Mouse (Mus musculus) megakaryocyte, adult 5-6 weeks (primary cell): ENCODE measurements at regions not wholly inside any gene's neighbourhood (a gene's known extent, or its start where the extent isn't known, plus 50 kb on each side); places are given as distances from the start of the nearest gene placed in this dataset.
A peak's percentile ranks its signal among the peaks of the same experiment; 100 is the strongest.

Experiments used
- ATAC-seq: 2 replicates; pipeline ENCODE4 v1.8.0; 2016; ENCODE audit warnings: mild to moderate bottlenecking, inconsistent platforms; ENCODE audit not compliant: poor library complexity, severe bottlenecking

GRCm38 (mm10) chr5:111506821-111507220 lies 89.7 kb downstream of the Mn1 start:
- no peak for ATAC-seq

GRCm38 (mm10) chr5:111507332-111507731 lies 90.2 kb downstream of the Mn1 start:
- ATAC-seq = no peak

GRCm38 (mm10) chr5:111509014-111509561 lies 91.9 kb downstream of the Mn1 start:
- ATAC-seq = peak; percentile 80

DNA sequence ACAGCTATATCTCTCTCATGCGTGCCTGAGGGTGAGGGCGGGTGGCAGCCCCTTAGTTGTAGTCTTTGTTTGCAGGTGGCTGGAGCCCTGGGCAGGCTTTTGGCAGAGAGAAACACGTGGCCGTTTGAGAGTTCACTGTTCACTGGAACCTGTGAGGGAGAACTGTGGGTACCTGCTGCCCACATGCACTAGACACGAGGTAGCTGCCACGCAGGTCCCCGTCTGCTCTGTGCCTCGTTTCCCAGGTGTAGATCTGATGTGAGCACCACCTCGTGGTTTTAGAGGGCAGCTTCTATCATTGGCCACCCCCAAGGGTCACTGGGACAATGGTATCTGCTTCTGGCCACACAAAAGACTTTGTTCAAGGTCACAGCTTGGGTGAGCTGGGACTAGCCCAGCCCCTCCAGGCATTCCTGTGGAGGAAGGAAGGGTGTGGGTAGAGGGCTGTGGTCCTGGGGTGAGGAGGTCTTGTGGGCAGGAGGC lies 92.5 kb downstream of the Mn1 start:
- peak; percentile 33 for ATAC-seq

GRCm38 (mm10) chr5:111510183-111510878 lies 93.2 kb downstream of the Mn1 start:
- ATAC-seq = no peak

- ATAC-seq = no peak
Observed at GRCm38 (mm10) chr5:111510879-111511231, 93.7 kb downstream of the Mn1 start.

DNA sequence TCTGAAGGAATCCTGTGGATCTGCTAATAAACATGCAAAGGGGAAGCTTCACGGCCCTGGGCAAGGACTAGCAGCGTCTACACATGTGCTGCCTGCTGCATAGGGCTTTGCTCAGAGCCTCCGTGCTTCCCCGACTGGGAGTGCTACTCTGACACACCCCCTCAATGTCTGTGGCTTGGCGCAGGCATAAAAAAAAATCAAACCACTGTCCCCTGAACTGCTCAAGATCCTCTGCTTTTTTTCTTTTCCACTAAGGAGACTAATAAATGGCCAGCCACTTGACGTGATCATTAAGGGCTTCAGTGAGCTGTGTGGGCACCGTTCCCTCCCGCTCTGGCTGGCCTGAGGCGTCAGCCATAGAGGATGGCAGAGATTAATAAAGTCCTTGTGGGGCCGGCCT lies 94.8 kb downstream of the Mn1 start:
- ATAC-seq = no peak

DNA sequence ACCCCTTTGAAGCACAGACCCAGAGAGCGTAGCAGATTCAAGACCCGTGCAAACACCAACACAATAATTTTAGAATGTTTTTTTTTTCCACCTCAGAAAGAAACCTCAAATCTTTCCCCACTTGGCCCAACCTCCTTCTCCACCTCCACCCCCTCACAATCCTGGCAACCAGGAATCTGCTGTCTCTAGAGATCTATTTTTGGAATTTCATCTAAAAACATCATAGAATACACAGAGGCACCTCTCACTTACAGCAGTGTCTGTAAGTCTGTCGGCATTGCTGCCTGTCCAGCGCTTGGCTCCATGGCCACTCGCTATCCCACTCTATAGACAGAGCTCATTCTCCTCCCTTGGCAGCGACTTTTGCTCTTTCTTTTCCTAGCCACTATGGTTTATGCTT lies 96.8 kb downstream of the Mn1 start:
- no peak for ATAC-seq

DNA sequence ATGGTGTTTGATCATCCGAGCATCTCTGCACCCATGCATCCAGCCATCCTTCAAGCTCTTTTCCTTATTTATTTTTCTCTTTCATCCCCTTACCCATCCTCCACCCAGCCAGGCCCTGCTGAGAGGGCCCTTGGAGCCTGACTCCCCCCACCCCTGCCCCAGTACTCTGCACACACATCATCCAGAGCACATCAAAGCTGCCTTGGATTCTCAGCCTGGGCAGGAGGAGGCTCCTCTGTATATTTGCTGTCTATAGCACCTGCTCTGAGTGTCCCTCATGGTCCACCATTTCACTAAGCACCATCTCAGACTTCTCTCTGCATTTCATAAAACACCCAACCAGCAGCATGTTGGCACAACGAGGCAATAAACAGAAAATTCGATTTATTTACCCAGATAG lies 101.9 kb downstream of the Mn1 start:
- ATAC-seq = no peak

GRCm38 (mm10) chr5:111519500-111520041 lies 102.4 kb downstream of the Mn1 start:
- no peak for ATAC-seq

DNA sequence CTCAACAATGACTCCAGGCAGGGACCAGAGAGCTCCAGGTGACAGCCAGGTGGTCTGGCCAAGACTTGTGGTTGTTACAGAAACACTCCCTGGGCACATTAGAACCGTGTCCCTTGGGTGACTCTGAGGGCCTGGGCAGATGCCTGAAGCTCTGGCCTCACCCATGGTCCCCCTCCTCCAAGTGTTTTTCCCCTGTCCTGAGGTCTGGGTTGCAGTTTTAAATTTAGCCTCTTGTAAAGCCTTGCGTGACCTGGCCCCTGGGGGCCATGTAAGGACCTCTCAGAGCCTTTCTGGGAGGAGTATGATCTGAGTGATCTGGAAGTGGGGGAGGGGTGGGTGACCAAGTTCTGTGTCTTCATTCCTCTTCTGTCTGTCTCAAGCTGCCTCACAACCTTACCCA lies 104.7 kb downstream of the Mn1 start:
- ATAC-seq = no peak

DNA sequence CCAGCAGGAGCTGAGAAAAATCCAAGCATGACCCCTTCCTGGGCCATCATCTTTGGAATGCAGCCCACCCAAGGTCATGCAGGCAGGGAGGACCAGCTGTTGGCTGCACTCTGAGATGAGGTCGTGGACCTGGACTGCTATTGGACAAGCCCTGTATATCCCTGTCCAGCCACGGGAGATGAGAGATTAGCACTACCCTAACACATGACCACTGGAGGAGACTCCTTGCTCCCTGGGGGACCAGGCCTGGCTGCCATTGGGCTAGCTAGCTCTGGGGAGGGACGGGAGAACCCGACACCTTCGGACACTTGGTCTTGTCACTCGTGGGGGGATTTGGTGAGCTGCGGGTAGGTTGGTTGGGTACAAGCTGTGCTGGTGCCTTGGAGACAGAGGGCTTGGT lies 105.4 kb downstream of the Mn1 start:
- no peak for ATAC-seq

DNA sequence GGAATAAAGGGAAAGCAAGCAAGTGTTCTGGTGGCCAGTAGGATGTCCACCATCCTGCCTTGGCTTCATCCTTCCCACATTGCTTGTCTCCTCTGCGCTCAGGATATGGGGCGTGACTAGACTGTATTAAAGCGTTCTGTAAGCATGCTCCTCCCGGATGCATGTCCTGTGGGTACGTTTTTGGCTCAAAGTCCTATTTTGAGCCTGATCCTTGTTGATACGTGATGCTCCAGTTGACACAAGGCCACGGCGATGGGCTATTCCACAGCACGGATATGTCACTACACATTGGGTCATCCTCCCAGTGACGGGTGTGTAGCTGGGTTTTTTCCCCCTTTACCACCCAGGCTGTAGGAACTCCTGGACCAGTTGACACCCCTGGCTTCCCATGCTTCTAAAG lies 110.6 kb downstream of the Mn1 start:
- ATAC-seq = no peak

GRCm38 (mm10) chr5:111529096-111529495 lies 111.9 kb downstream of the Mn1 start:
- no peak for ATAC-seq

- ATAC-seq = no peak
Observed at GRCm38 (mm10) chr5:111530628-111531524, 113.7 kb downstream of the Mn1 start.

GRCm38 (mm10) chr5:111532446-111533035 lies 115.4 kb downstream of the Mn1 start:
- ATAC-seq = no peak

GRCm38 (mm10) chr5:111535978-111536377 lies 118.8 kb downstream of the Mn1 start:
- ATAC-seq = peak; percentile 47

DNA sequence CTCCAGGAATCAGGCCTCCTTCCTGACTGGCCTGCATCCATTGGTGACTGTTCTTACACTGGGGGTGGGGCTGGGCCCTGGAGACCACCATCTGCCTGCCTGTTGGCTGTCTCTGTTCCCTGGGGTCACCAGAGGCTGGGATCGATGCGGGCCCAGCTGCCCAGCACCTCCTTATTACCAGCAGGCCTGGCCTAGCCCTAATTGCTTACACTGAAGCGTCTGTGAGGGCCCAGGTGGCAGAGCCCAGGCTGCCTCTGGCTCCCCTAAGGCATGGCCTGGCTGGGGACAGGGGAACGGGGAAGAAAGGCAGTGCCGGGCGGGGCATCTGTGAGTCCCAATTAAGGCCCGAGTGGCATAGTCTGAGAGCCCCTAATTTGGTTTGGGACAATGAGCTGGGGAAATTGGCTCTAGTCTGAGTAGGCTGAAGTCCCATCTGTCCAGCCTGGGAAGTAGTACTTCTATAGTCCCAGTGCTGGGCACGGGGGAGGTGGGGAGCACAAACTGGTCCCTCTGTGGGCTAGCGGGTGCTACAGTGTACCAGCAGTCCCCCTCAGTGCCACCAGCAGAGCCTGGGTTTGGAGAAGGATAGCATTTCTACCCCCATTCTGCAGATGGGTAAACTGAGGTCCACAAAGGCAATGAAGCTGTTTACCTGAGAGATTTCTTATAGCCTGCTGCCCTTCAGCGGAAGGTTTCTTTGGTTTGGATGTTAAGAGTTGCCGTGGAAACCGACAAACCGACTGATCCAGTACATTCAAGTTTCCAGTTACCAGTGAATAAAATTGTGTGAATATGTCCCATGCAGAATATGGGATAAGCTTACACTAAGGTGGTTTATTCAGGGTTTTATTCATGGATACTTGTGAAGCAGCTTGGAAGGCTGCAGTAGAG lies 121.6 kb downstream of the Mn1 start:
- ATAC-seq = no peak

DNA sequence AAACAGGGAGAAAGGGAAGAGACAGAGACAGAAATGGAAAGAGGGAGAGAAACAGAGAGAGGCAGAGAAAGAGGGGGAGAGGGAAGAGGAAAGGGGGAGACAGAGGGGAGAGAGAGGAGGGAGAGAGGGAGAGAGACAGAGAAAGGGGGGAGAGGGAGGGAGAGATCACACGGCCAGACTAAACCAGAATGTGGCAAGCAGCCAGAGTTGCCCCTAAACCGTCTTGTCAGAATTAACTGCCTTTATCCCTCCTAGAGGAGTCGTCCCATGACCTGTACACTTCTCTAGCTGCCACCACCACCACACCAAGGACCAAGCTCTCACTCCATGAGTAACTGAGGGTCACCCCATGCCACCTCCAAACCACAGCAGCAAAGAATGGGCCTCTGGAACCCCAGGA lies 123.3 kb downstream of the Mn1 start:
- no peak for ATAC-seq

- ATAC-seq = no peak
Observed at GRCm38 (mm10) chr5:111542077-111542476, 124.9 kb downstream of the Mn1 start.
